Mouse (Mus musculus): ENCODE measurements around the gene Stx8.

Gene Stx8

GRCm38 (mm10) chr11:67975252-67975651 lies 9.3 kb downstream of the Stx8 start:
- no peak for ATAC-seq (ENCODE audit: low TSS enrichment)

- no peak for ATAC-seq (ENCODE audit: low TSS enrichment)
Measured at GRCm38 (mm10) chr11:67983564-67983963, 17.6 kb downstream of the Stx8 start.

GRCm38 (mm10) chr11:67991240-67991639 lies 25.2 kb downstream of the Stx8 start:
- ATAC-seq (ENCODE audit: low TSS enrichment), result peak; percentile 86

- no peak for ATAC-seq (ENCODE audit: low TSS enrichment)
Measured at GRCm38 (mm10) chr11:67995965-67996364, 30.0 kb downstream of the Stx8 start.

- peak; percentile 90 for ATAC-seq (ENCODE audit: low TSS enrichment)
Measured at GRCm38 (mm10) chr11:67998905-67999304, 32.9 kb downstream of the Stx8 start.

- ATAC-seq (ENCODE audit: low TSS enrichment), result no peak
Measured at GRCm38 (mm10) chr11:67999629-68000028, 33.6 kb downstream of the Stx8 start.

- ATAC-seq (ENCODE audit: low TSS enrichment), result peak; percentile 77
Measured at GRCm38 (mm10) chr11:68004191-68004590, 38.2 kb downstream of the Stx8 start.

- ATAC-seq (ENCODE audit: low TSS enrichment), result no peak
Measured at GRCm38 (mm10) chr11:68006216-68006789, 40.3 kb downstream of the Stx8 start.

- ATAC-seq (ENCODE audit: low TSS enrichment), result no peak
Measured at GRCm38 (mm10) chr11:68007645-68008044, 41.7 kb downstream of the Stx8 start.

GRCm38 (mm10) chr11:68009377-68009776 lies 43.4 kb downstream of the Stx8 start:
- no peak for ATAC-seq (ENCODE audit: low TSS enrichment)

- no peak for ATAC-seq (ENCODE audit: low TSS enrichment)
Measured at GRCm38 (mm10) chr11:68012207-68012606, 46.2 kb downstream of the Stx8 start.

GRCm38 (mm10) chr11:68018191-68018590 lies 52.2 kb downstream of the Stx8 start:
- no peak for ATAC-seq (ENCODE audit: low TSS enrichment)

GRCm38 (mm10) chr11:68019156-68019555 lies 53.2 kb downstream of the Stx8 start:
- ATAC-seq (ENCODE audit: low TSS enrichment), result peak; percentile 89

GRCm38 (mm10) chr11:68021976-68022375 lies 56.0 kb downstream of the Stx8 start:
- ATAC-seq (ENCODE audit: low TSS enrichment), result no peak

- no peak for ATAC-seq (ENCODE audit: low TSS enrichment)
Measured at GRCm38 (mm10) chr11:68022895-68023294, 56.9 kb downstream of the Stx8 start.

- no peak for ATAC-seq (ENCODE audit: low TSS enrichment)
Measured at GRCm38 (mm10) chr11:68023811-68024369, 57.9 kb downstream of the Stx8 start.

GRCm38 (mm10) chr11:68026590-68026989 lies 60.6 kb downstream of the Stx8 start:
- ATAC-seq (ENCODE audit: low TSS enrichment), result no peak

- no peak for ATAC-seq (ENCODE audit: low TSS enrichment)
Measured at GRCm38 (mm10) chr11:68029079-68029478, 63.1 kb downstream of the Stx8 start.

- no peak for ATAC-seq (ENCODE audit: low TSS enrichment)
Measured at GRCm38 (mm10) chr11:68029871-68030270, 63.9 kb downstream of the Stx8 start.

GRCm38 (mm10) chr11:68030771-68031170 lies 64.8 kb downstream of the Stx8 start:
- peak; percentile 70; the same call in 1 of the 2 replicates for ATAC-seq (ENCODE audit: low TSS enrichment)

GRCm38 (mm10) chr11:68032448-68032847 lies 66.5 kb downstream of the Stx8 start:
- peak; percentile 78; the same call in 1 of the 2 replicates for ATAC-seq (ENCODE audit: low TSS enrichment)

GRCm38 (mm10) chr11:68033331-68033926 lies 67.4 kb downstream of the Stx8 start:
- ATAC-seq (ENCODE audit: low TSS enrichment), result no peak

GRCm38 (mm10) chr11:68034422-68034821 lies 68.4 kb downstream of the Stx8 start:
- no peak for ATAC-seq (ENCODE audit: low TSS enrichment)
